Mouse (Mus musculus) left cerebral cortex, postnatal 14 days (tissue): Measurements from ENCODE around the gene Bach2. TPM values are rescaled to one million over a fixed set of nuclear protein-coding genes. Genes with fewer than 3 reads are reported as not detected.
A peak's percentile ranks its signal among the peaks of the same experiment; 100 is the strongest.

ENCODE experiments used
- DNase-seq, 2 experiments: peaks; one replicate each; pipeline ENCODE4 v3.0.0; 2021 to 2022; ENCODE audit warnings: low spot score in 2 of 2, mixed read lengths in 1 of 2
- intact Hi-C: fragments of 180-260 bp; cut with DNase I; formaldehyde crosslinking; loops from one replicate; pipeline ENCODE4 v1.15.1; 2025
- total RNA-seq, 2 experiments: library from RNA; stranded (reverse); gene quantifications; 2 replicates each; pipeline ENCODE4 v1.2.3; 2021

Gene Bach2
- total RNA-seq, 2 experiments from 2014 or later, result 22.4 to 24.8 TPM

DNA sequence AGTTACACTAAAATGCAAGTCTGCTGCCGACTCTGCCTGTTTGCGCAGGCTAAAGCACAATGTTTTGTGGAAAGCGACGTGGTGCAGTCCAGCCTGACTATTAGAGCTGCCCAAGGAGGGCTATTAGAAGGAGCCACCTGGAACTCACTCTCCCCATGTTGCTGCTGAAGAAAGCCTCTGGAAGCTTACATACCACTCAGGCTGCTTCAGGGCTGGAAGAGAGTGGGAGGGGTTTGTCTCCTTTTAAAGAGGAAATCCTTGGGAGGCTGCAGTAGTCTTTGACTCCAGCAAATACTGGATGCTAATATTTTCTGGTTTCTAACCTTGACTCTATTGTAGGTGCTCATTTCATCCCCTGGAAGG, 18.5 kb upstream of the Bach2 start:
- DNase-seq, result no peak
- intact Hi-C loops, result no loop called here

DNA sequence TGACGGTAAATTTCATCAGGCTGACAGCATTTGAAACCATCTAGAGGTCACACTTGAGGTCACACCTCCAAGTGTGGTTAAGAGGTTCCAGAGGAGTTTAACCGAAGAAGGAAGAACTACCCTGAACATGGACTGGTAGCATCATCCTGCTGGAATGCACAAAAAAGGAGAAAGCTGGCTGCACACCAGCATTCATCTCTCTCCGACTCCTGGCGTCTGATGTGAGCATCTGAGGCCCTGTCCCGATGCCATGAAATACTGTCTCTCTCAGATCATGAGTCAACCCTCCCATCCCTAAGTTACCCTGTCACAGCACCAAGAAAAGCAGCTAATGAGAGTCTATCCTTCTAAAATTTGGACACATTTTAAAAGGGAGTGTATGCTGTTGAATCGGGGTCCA, 17.6 kb upstream of the Bach2 start:
- DNase-seq, result no peak
- intact Hi-C loops, result no loop called here

DNA sequence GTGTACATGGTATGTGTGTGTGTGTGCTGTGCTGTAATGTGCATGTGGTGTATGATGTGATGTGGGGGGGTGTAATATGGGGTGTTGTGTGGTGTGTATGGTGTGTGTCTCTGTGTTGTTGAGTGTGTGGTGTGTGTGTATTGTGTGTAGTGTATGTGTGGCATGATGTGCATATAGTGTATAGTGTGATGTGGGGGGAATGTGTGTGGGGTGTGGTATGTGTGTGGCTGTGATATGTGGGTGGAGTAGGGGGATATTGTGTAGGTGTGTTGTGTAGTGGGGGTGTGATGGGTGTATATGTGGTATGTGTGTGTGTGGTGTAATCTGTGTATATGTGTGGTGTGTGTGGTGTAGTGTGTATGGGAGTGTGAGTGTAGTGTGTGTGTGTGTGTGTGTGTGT, 15.0 kb upstream of the Bach2 start:
- DNase-seq, result no peak
- intact Hi-C loops, result no loop called here

DNA sequence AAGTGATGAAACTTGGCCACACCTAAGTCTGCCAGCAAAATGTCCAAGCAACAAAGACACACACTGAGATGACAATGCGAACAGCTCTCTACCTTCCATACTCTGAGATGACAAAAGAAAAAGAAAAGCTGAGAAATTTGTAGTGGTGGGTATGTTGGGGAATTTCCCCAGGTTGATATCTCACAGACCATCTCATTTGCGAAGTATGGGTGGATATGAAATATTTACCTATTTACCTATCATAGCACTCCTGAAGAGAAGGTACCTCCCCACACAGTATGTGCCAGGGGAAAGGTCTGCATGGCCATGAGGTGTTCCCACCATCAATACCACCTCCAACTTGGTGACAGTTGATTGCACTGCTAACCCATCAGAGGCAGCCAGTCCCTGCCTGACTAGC, 13.4 kb upstream of the Bach2 start:
- intact Hi-C loops, result no loop called here
- DNase-seq, result no peak

DNA sequence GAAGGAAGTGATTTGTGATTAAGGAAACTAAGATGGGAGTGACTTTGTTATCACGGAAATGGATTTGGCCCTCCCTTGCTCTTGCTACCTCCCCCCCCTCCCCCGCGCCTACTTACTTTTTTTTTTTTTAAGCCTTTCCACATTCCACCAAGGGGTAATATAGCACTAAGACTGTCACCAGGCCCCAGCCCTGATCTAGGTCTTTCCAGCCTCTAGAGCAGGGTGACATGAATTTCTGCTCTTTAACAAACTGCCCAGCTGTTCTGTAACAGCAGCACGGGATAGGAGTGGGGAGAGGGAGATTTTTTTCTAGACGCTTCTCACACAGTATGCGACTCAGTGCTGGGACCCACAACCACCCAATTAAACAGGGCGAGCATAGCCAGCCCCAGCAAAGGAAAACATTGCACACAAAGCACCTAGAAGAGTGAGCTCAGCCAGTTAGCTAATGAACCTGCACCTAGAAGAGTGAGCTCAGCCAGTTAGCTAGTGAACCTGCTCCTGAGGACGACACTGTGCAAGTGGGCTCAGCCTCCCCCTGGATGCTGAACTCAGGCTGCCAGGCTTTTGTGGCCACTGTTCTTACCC, 10.5 kb upstream of the Bach2 start:
- no peak for DNase-seq
- intact Hi-C loops, result no loop called here

DNA sequence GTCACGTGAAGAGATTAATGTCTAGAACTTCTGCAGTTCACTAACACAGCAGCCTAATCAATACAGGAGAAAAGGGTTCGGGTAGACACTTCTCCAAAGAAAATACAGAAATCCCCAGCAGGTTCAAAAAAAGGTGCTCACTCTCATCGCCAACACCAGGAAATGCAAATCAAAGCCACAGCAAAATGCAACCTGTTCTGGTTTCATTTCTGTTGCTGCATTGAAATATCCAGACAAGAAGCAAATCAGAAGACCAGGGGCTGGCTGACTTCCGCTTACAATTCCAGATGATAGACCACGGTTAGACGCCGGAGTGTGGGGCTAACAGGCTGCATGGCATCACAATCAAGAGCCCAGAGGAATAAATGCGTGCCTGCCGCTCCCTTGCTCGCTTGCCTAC, 9.3 kb upstream of the Bach2 start:
- intact Hi-C loops, result no loop called here
- DNase-seq, result no peak

DNA sequence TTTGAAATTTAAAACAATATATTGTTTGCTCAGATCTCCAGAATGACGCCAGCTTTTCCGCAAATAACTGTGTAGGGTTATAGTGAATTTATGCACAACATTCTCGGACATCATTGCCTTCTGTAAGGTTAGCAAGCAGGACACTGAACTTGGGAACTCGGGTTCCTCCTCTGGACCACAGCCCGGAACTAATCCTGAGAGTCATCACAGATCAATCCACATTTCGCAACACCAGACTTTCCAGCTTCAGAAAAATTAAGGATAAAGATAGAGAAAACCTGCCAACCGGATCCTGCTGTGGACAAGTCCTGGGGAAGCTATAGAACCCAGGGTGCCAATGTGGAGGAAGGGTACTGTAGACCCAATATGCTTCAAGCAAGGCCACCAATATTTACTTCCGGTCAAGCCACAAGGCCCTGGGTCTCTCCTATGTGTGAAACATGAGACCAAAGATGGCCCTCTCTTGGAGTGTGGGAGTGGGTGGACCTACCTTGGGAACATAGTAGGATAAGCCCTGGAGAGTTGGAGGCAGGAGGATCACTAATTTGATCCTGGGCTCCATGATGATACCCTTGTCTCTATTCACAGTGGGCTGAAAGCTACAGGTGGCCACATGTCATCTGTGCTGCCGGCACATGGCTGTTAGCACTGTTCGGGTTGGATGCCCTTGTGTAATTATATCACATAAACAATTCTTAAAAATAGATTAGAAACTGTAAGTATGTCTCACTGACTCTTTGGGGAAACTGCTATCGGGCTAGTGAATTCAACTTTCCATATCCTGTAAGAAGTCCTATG, 7.1 kb upstream of the Bach2 start:
- DNase-seq, result no peak
- intact Hi-C loops, result no loop called here

GRCm38 (mm10) chr4:32235920-32236705, 2.5 kb upstream of the Bach2 start:
- intact Hi-C loops, result loop anchor here (5.0 kb wide), 2 partner anchors 84 to 326 kb away; no protein-coding TSS in a partner anchor
- no peak for DNase-seq

GRCm38 (mm10) chr4:32238921-32239748, 531 bp downstream of the Bach2 start:
- peak; percentile 42 to 54 for DNase-seq

GRCm38 (mm10) chr4:32239749-32240131, 1.1 kb downstream of the Bach2 start:
- DNase-seq, result peak; percentile 64 to 70
- intact Hi-C loops, result loop anchor here (2.0 to 10.0 kb wide), 4 partner anchors 87 to 323 kb away; no protein-coding TSS in a partner anchor

More at GRCm38 (mm10) chr4:32238921-32239748, 531 bp downstream of the Bach2 start:
- intact Hi-C loops, result loop anchor here (2.0 to 5.0 kb wide), 3 partner anchors 87 to 323 kb away; no protein-coding TSS in a partner anchor

- intact Hi-C loops, result loop anchor here (10.0 kb wide), 1 partner anchor 186 kb away; no protein-coding TSS in a partner anchor
- DNase-seq, result no peak
These were observed 1.9 kb downstream of the Bach2 start for GRCm38 (mm10) chr4:32240457-32241030.

- intact Hi-C loops, result loop anchor here (10.0 kb wide), 1 partner anchor 187 kb away; no protein-coding TSS in a partner anchor
- DNase-seq, result no peak
These were observed 2.9 kb downstream of the Bach2 start for GRCm38 (mm10) chr4:32241351-32241980.

GRCm38 (mm10) chr4:32242122-32242615, 3.6 kb downstream of the Bach2 start:
- intact Hi-C loops, result loop anchor here (10.0 kb wide), 1 partner anchor 187 kb away; no protein-coding TSS in a partner anchor
- no peak for DNase-seq

DNA sequence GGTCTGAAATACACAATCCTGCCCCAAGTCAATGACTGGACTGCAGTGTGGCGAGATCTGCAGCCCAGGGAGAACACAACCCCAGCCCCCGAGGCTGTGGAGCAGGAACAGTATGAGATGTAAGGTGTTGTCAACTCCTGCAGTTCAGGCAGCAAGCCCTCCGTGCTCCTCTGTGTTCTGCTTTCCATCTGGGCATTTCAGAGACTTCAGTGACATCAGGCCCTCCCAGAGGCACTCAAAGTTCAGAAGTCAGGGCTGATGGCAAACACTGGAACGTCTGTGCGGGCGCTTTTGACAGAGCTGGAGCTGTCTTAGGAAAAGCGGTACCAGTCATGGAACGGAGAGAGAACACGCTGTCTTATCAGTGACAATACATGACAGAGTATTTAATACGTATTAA, 4.9 kb downstream of the Bach2 start:
- intact Hi-C loops, result loop anchor here (10.0 kb wide), 1 partner anchor 189 kb away; no protein-coding TSS in a partner anchor
- DNase-seq, result no peak

- intact Hi-C loops, result loop anchor here (10.0 kb wide), 1 partner anchor 189 kb away; no protein-coding TSS in a partner anchor
- DNase-seq, result no peak
These were observed 5.6 kb downstream of the Bach2 start for GRCm38 (mm10) chr4:32244092-32244745.

GRCm38 (mm10) chr4:32245586-32245985, 7.0 kb downstream of the Bach2 start:
- DNase-seq, result no peak
- intact Hi-C loops, result loop anchor here (5.0 to 10.0 kb wide), 2 partner anchors 57 to 191 kb away; no protein-coding TSS in a partner anchor

GRCm38 (mm10) chr4:32246020-32246419, 7.4 kb downstream of the Bach2 start:
- intact Hi-C loops, result loop anchor here (5.0 to 10.0 kb wide), 2 partner anchors 56 to 191 kb away; no protein-coding TSS in a partner anchor
- no peak for DNase-seq
